Mouse (Mus musculus) embryonic facial prominence, embryonic 11.5 days (tissue): ENCODE measurements around the gene Gm37596. TPM values are rescaled to one million over a fixed set of nuclear protein-coding genes. Genes with fewer than 3 reads are reported as not detected.
"Not testable (repeated sequence)": the region's sequence is repeated elsewhere in the genome, so short reads cannot be mapped to it uniquely, and the experiment has no call there.

Source experiments
- ATAC-seq: fragments of 200-750 bp; cut with Nextera tagmentation; replicated peaks from 2 replicates; pipeline ENCODE4 v1.8.0; 2017; ENCODE audit warnings: low read depth; ENCODE audit not compliant: insufficient number of reproducible peaks, low FRiP score, low TSS enrichment
- DNase-seq: peaks from one replicate; pipeline ENCODE4 v3.0.0-alpha.2; 2015; ENCODE audit warnings: low spot score
- H3K27ac ChIP-seq: fragments of 300-500 bp; sonication (generic); replicated peaks from 2 replicates; pipeline ENCODE4 v1.5.1; 2014; ENCODE audit warnings: mild to moderate bottlenecking, low read depth, low read length, control low read depth
- H3K27me3 ChIP-seq: fragments of 300-500 bp; sonication (generic); 2 replicates; pipeline ENCODE4 v1.6.1; 2014; ENCODE audit warnings: mild to moderate bottlenecking, low read length, moderate library complexity, mixed read lengths; ENCODE audit not compliant: control insufficient read depth, insufficient read depth
- H3K36me3 ChIP-seq: fragments of 300-500 bp; sonication (generic); replicated peaks from 2 replicates; pipeline ENCODE4 v1.6.1; 2014; ENCODE audit warnings: low read depth, mild to moderate bottlenecking, low read length, moderate library complexity, mixed read lengths; ENCODE audit not compliant: control insufficient read depth, insufficient read depth
- H3K4me1 ChIP-seq: fragments of 300-500 bp; sonication (generic); 2 replicates; pipeline ENCODE4 v1.6.1; 2014; ENCODE audit warnings: low read length, mixed read lengths; ENCODE audit not compliant: control insufficient read depth, insufficient read depth
- H3K4me2 ChIP-seq: fragments of 300-500 bp; sonication (generic); 2 replicates; pipeline ENCODE4 v1.6.1; 2014; ENCODE audit warnings: low read depth, mild to moderate bottlenecking, control low read depth, low read length, moderate library complexity
- H3K4me3 ChIP-seq: fragments of 300-500 bp; sonication (generic); 2 replicates; pipeline ENCODE4 v1.5.1; 2014; ENCODE audit warnings: low read depth, low read length, control low read depth
- H3K9ac ChIP-seq: fragments of 300-500 bp; sonication (generic); replicated peaks from 2 replicates; pipeline ENCODE4 v1.6.1; 2014; ENCODE audit warnings: mild to moderate bottlenecking, control low read depth, low read length
- H3K9me3 ChIP-seq: fragments of 300-500 bp; sonication (generic); replicated peaks from 2 replicates; pipeline ENCODE4 v1.6.1; 2016; ENCODE audit warnings: mild to moderate bottlenecking, low read length, inconsistent platforms, mixed read lengths; ENCODE audit not compliant: control insufficient read depth
- WGBS: fragments of 180-500 bp; shearing (Covaris S2); extraction: QIAGEN DNeasy Blood & Tissue Kit; methylation state at CpG from one replicate; pipeline ENCODE4 v1.1.7; 2014; 5-methylcytosine and 5-hydroxymethylcytosine counted together
- polyA plus RNA-seq: library from polyadenylated mRNA; unstranded; fragments of >200 nt; fragmentation: Nextera tagmentation; extraction: Ambion mirVana; gene quantifications from 2 replicates; pipeline ENCODE4 v1.2.1, GENCODE M21; 2014

The Gm37596 gene
- polyA plus RNA-seq: not detected in 2 replicates

DNA sequence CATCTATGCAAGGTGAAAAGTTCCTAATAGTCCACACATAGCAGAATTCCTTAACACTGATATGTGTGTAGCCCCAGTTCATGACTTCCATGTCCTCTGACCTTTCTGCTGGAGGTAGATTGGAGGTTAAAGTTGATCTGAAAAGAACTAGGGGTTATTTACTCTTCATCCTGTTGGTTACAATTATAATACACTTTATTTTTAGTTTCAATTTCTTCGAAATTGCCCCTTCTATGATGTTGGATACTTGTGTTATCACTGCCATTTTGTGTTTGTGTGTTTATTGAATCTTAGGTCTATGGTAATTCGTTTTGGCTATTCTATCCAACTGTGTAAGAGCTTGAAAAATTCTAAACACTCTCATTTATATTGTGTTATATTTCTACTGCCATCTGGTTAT lies at the start of gene Gm37596:
Gene Gm37596, minus strand, starts transcription at position 101 of the 400 bp plus-strand sequence.
- not testable (repeated sequence) for ATAC-seq, H3K27ac ChIP-seq, H3K4me1 ChIP-seq, H3K4me3 ChIP-seq, H3K9me3 ChIP-seq, H3K36me3 ChIP-seq, DNase-seq, H3K4me2 ChIP-seq, H3K9ac ChIP-seq, H3K27me3 ChIP-seq
- 83% methylated on average over 1 of the region's 2 CpGs for WGBS

DNA sequence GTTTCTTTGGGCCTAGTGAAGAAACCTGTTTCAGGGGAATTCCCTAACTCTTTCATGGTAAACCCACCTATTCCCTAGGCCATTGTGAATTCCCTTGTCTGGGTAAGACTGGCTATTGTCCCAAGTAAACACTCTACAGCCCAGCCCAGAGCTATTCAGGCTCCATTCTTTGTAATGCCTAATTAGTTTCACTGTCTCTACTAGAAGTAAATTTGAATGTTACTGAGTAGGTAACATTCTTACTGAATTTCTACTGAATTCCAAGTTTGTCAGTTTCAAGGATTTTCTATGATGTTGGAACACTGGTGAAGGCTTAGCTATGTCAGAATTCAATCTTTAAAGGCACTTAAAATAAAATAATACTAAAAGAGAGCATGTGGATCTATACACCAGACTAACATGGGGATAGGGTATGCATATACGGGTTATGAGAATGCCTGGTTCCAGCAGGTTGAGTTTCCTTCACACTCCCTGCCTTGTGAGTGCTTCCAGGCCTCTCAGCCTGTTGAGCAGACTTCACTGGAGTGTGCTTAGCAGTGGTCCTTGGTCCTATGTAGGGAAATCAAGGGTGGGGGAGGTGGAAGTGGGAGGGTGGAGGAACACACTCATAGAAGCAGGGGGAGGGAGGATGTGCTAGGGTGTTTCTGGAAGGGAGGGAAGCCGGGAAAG lies 16.2 kb upstream of the Gm37596 start:
- not testable (repeated sequence) for H3K36me3 ChIP-seq

GRCm38 (mm10) chr3:93676210-93676609 lies 16.7 kb downstream of the Gm37596 start, which contains the start of gene Tdpoz1:
Gene Tdpoz1 (minus strand): TSS chr3:93676310.
- H3K4me1 ChIP-seq, H3K4me2 ChIP-seq, H3K27me3 ChIP-seq, H3K4me3 ChIP-seq, H3K9ac ChIP-seq, H3K27ac ChIP-seq, H3K9me3 ChIP-seq, DNase-seq, H3K36me3 ChIP-seq, ATAC-seq: not testable (repeated sequence)
- 77% methylated on average over 2 of the region's 4 CpGs for WGBS

More for the DNA sequence above, 16.2 kb upstream of the Gm37596 start:
- not testable (repeated sequence) for H3K9me3 ChIP-seq, H3K4me1 ChIP-seq, H3K27ac ChIP-seq, ATAC-seq, H3K9ac ChIP-seq, H3K4me2 ChIP-seq, H3K4me3 ChIP-seq, H3K27me3 ChIP-seq, DNase-seq
- WGBS: 82% methylated on average over 2 of the region's 2 CpGs

DNA sequence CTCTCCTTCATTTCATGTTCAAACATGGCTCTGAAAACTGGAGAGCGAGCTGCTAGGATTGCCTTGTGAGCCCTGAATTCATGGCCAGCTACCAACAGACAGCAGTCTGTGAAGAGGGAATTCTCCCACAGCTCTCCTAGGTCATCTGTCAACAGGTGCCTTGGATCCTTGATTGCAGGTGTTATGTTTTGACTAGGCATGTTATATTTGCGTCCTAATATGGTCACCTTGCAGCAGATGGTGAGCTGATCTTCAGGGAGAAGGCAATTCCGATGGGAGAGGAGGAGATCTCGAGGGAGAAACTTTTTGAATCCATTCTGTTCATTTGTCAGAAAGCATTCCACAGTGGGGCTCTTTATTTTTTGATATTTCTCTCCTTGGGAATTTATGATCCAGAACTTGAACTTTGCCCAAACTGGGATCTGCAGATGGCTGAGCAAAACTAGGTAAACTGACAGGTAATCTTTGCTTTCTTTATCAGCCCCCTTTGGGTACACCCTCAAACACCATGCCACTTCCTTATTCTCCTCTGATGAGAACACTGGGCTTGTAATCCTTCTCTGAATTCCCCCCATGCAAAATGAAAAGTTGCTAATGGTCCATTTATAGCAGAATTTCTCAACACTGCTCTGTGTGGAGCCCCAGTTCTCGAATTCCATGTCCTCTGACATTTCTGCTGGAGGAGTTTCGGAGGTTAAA lies 21.9 kb downstream of the Gm37596 start:
- DNase-seq, H3K27ac ChIP-seq, H3K4me1 ChIP-seq, H3K4me2 ChIP-seq, H3K4me3 ChIP-seq, H3K9me3 ChIP-seq, ATAC-seq, H3K9ac ChIP-seq, H3K36me3 ChIP-seq, H3K27me3 ChIP-seq: not testable (repeated sequence)
- WGBS: 75% methylated on average over 4 of the region's 6 CpGs

DNA sequence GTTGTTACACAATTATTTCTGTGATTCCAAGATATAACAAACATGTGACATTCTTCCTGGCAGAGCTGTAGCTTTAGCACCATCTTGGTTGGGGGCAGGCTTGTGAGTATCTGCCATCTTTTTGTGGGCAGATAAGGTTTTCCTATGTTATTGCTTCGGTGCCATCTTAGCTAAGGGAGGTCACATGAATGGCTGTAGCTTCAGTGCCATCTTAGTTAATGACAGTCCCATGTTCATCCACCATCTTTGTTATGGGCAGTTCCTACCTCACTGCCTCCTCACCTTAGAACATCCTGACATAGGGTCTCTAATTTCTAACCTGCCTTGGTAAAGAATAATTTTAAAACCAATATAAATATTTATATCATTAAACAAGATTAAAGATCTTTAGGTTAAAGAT lies 38.6 kb downstream of the Gm37596 start:
- Histone ChIP-seq H3K9ac (no peak overlapping the region), H3K9me3 (no peaks in the 10 kb centered on the region), H3K27me3 (no peaks in the 10 kb centered on the region), H3K4me1 (no peaks in the 10 kb centered on the region), H3K4me3 (no peak overlapping the region), H3K27ac (no peak overlapping the region), H3K4me2 (no peak overlapping the region), H3K36me3 (no peaks in the 10 kb centered on the region)
- ATAC-seq (no peak), DNase-seq (no peak)
- WGBS: 78% methylated on average over 1 of the region's 1 CpGs

- no peak for ATAC-seq
- no peak within 1 kb of the TSS for H3K4me3 ChIP-seq
- no peaks in the 10 kb centered on the region for H3K36me3 ChIP-seq
- H3K4me2 ChIP-seq: no peak within 1 kb of the TSS
- no peaks in the 10 kb centered on the region for H3K4me1 ChIP-seq
- no peaks in the 10 kb centered on the region for H3K9me3 ChIP-seq
- H3K27me3 ChIP-seq: no peaks in the 10 kb centered on the region
- H3K9ac ChIP-seq: no peak within 1 kb of the TSS
- no peak for DNase-seq
- H3K27ac ChIP-seq: no peak within 1 kb of the TSS
- 73% methylated on average over 3 of the region's 3 CpGs for WGBS
Observed at GRCm38 (mm10) chr3:93652586-93652985, 40.3 kb downstream of the Gm37596 start, which contains the start of gene Tdpoz2. Gene Tdpoz2 (minus strand): TSS chr3:93652686.

Other genes starting within 250 kb of the Gm37596 start
- 0.13 TPM in 1 of 2 replicates, not detected in the other for gene Tchhl1, start 224.3 kb downstream of the Gm37596 start, polyA plus RNA-seq
- 525 TPM in 2 replicates for gene S100a11, start 172.6 kb downstream of the Gm37596 start, polyA plus RNA-seq
- 224 and 236 TPM in 2 replicates for gene S100a10, start 138.0 kb downstream of the Gm37596 start, polyA plus RNA-seq
- not detected in 2 replicates for gene Tdpoz2, start 40.4 kb downstream of the Gm37596 start, polyA plus RNA-seq
- not detected in 2 replicates for gene Tdpoz1, start 16.8 kb downstream of the Gm37596 start, polyA plus RNA-seq
- gene Gm5773, start 79.9 kb upstream of the Gm37596 start, polyA plus RNA-seq: not detected in 2 replicates
- not detected in 2 replicates for gene Tdpoz4, start 103.3 kb upstream of the Gm37596 start, polyA plus RNA-seq
- gene Tdpoz3, start 132.9 kb upstream of the Gm37596 start, polyA plus RNA-seq: not detected in 2 replicates